Mouse (Mus musculus) intestine, embryonic 16.5 days (tissue): ENCODE data around the gene Trdn. TPM values are rescaled to one million over a fixed set of nuclear protein-coding genes. Genes with fewer than 3 reads are reported as not detected.

Experiments
- ATAC-seq: fragments of 200-750 bp; cut with Nextera tagmentation; 2 replicates; pipeline ENCODE4 v1.8.0; 2017; ENCODE audit warnings: moderate TSS enrichment, moderate library complexity
- H3K27ac ChIP-seq: fragments of 300-500 bp; sonication (generic); 2 replicates; pipeline ENCODE4 v1.5.1; 2014; ENCODE audit warnings: mild to moderate bottlenecking, low read length
- H3K27me3 ChIP-seq: fragments of 300-500 bp; sonication (generic); replicated peaks from 2 replicates; pipeline ENCODE4 v1.6.1; 2014; ENCODE audit warnings: low read length, control low read depth, mixed read lengths; ENCODE audit not compliant: control insufficient read depth, insufficient read depth
- H3K36me3 ChIP-seq: fragments of 300-500 bp; sonication (generic); 2 replicates; pipeline ENCODE4 v1.6.1; 2014; ENCODE audit warnings: low read length, control low read depth; ENCODE audit not compliant: control insufficient read depth, insufficient read depth
- H3K4me1 ChIP-seq: fragments of 300-500 bp; sonication (generic); 2 replicates; pipeline ENCODE4 v1.6.1; 2014; ENCODE audit warnings: low read length, control low read depth, mixed read lengths; ENCODE audit not compliant: control insufficient read depth, insufficient read depth
- H3K4me2 ChIP-seq: fragments of 300-500 bp; sonication (generic); 2 replicates; pipeline ENCODE4 v1.6.1; 2014; ENCODE audit warnings: low read depth, low read length, control low read depth
- H3K4me3 ChIP-seq: fragments of 300-500 bp; sonication (generic); 2 replicates; pipeline ENCODE4 v1.5.1; 2014; ENCODE audit warnings: mild to moderate bottlenecking, low read length
- H3K9ac ChIP-seq: fragments of 300-500 bp; sonication (generic); 2 replicates; pipeline ENCODE4 v1.6.1; 2014; ENCODE audit warnings: low read depth, low read length
- H3K9me3 ChIP-seq: fragments of 300-500 bp; sonication (generic); 2 replicates; pipeline ENCODE4 v1.6.1; 2016; ENCODE audit warnings: low read length, control low read depth; ENCODE audit not compliant: control insufficient read depth
- WGBS: fragments of 180-500 bp; shearing (Covaris S2); extraction: QIAGEN DNeasy Blood & Tissue Kit; methylation state at CpG from one replicate; pipeline ENCODE4 v1.1.7; 2014; 5-methylcytosine and 5-hydroxymethylcytosine counted together
- polyA plus RNA-seq: library from polyadenylated mRNA; unstranded; fragments of >200 nt; fragmentation: Nextera tagmentation; extraction: Ambion mirVana; gene quantifications from 2 replicates; pipeline ENCODE4 v1.2.1, GENCODE M21; 2015

Gene Trdn
- polyA plus RNA-seq = 0.09 TPM in 1 of 2 replicates, not detected in the other

- 89% methylated on average over 1 of the region's 1 CpGs for WGBS
- Histone ChIP-seq H3K9me3 (no peaks in the 10 kb centered on the region), H3K9ac (no peak within 1 kb of the TSS), H3K27ac (no peak within 1 kb of the TSS), H3K4me3 (no peak within 1 kb of the TSS), H3K4me2 (no peak within 1 kb of the TSS), H3K36me3 (no peaks in the 10 kb centered on the region), H3K27me3 (no peaks in the 10 kb centered on the region), H3K4me1 (no peaks in the 10 kb centered on the region)
- ATAC-seq = no peak
These were observed at the start of gene Trdn for GRCm38 (mm10) chr10:33080254-33080653. Trdn (plus strand) TSS chr10:33080554.

- H3K27me3 ChIP-seq = no peaks in the 10 kb centered on the region
- H3K27ac ChIP-seq = no peak overlapping the region
- no peak overlapping the region for H3K4me3 ChIP-seq
- no peak for ATAC-seq
- H3K36me3 ChIP-seq = no peaks in the 10 kb centered on the region
- no peak overlapping the region for H3K9ac ChIP-seq
- no peaks in the 10 kb centered on the region for H3K9me3 ChIP-seq
- no peak overlapping the region for H3K4me2 ChIP-seq
- 73% methylated on average over 1 of the region's 1 CpGs for WGBS
- H3K4me1 ChIP-seq = no peaks in the 10 kb centered on the region
These were observed 19.6 kb upstream of the Trdn start for GRCm38 (mm10) chr10:33060771-33061170.

GRCm38 (mm10) chr10:33065566-33065965, 14.8 kb upstream of the Trdn start:
- ATAC-seq = no peak
- H3K9me3 ChIP-seq = no peaks in the 10 kb centered on the region
- H3K27ac ChIP-seq = no peak overlapping the region
- no peaks in the 10 kb centered on the region for H3K36me3 ChIP-seq
- H3K9ac ChIP-seq = no peak overlapping the region
- H3K4me1 ChIP-seq = no peaks in the 10 kb centered on the region
- H3K27me3 ChIP-seq = no peaks in the 10 kb centered on the region
- WGBS = 80% methylated on average over 1 of the region's 1 CpGs
- no peak overlapping the region for H3K4me2 ChIP-seq
- H3K4me3 ChIP-seq = no peak overlapping the region

- 73% methylated on average over 3 of the region's 3 CpGs for WGBS
- Histone ChIP-seq H3K27ac (no peak overlapping the region), H3K4me1 (no peaks in the 10 kb centered on the region), H3K36me3 (no peaks in the 10 kb centered on the region), H3K27me3 (no peaks in the 10 kb centered on the region), H3K4me3 (no peak overlapping the region), H3K4me2 (no peak overlapping the region), H3K9ac (no peak overlapping the region), H3K9me3 (no peaks in the 10 kb centered on the region)
- no peak for ATAC-seq
These were observed 7.2 kb upstream of the Trdn start for GRCm38 (mm10) chr10:33073126-33073525.

GRCm38 (mm10) chr10:33082151-33082844, 1.9 kb downstream of the Trdn start:
- H3K4me2 ChIP-seq = no peak overlapping the region
- no peaks in the 10 kb centered on the region for H3K9me3 ChIP-seq
- H3K36me3 ChIP-seq = no peaks in the 10 kb centered on the region
- H3K4me1 ChIP-seq = no peaks in the 10 kb centered on the region
- H3K4me3 ChIP-seq = no peak overlapping the region
- ATAC-seq = no peak
- no peaks in the 10 kb centered on the region for H3K27me3 ChIP-seq
- H3K27ac ChIP-seq = no peak overlapping the region
- WGBS = 58% methylated on average over 2 of the region's 2 CpGs
- H3K9ac ChIP-seq = no peak overlapping the region

GRCm38 (mm10) chr10:33082961-33083626, 2.7 kb downstream of the Trdn start:
- no peak overlapping the region for H3K9ac ChIP-seq
- H3K36me3 ChIP-seq = no peaks in the 10 kb centered on the region
- WGBS = 93% methylated on average over 1 of the region's 1 CpGs
- ATAC-seq = no peak
- no peak overlapping the region for H3K4me3 ChIP-seq
- H3K27ac ChIP-seq = no peak overlapping the region
- no peaks in the 10 kb centered on the region for H3K9me3 ChIP-seq
- no peak overlapping the region for H3K4me2 ChIP-seq
- no peaks in the 10 kb centered on the region for H3K4me1 ChIP-seq
- H3K27me3 ChIP-seq = no peaks in the 10 kb centered on the region

- Histone ChIP-seq H3K4me1 (no peaks in the 10 kb centered on the region), H3K4me2 (no peak overlapping the region), H3K9me3 (no peaks in the 10 kb centered on the region), H3K27me3 (no peaks in the 10 kb centered on the region), H3K4me3 (no peak overlapping the region), H3K36me3 (no peaks in the 10 kb centered on the region), H3K9ac (no peak overlapping the region), H3K27ac (no peak overlapping the region)
- WGBS = 78% methylated on average over 5 of the region's 5 CpGs
- ATAC-seq = no peak
These were observed 3.3 kb downstream of the Trdn start for GRCm38 (mm10) chr10:33083627-33084158.

- no peaks in the 10 kb centered on the region for H3K9me3 ChIP-seq
- H3K9ac ChIP-seq = no peak overlapping the region
- ATAC-seq = no peak
- no peaks in the 10 kb centered on the region for H3K4me1 ChIP-seq
- H3K36me3 ChIP-seq = no peaks in the 10 kb centered on the region
- H3K27ac ChIP-seq = no peak overlapping the region
- no peaks in the 10 kb centered on the region for H3K27me3 ChIP-seq
- H3K4me2 ChIP-seq = no peak overlapping the region
- no peak overlapping the region for H3K4me3 ChIP-seq
These were observed 8.0 kb downstream of the Trdn start for GRCm38 (mm10) chr10:33088403-33088802.

GRCm38 (mm10) chr10:33092400-33092799, 12.0 kb downstream of the Trdn start:
- Histone ChIP-seq H3K27me3 (no peaks in the 10 kb centered on the region), H3K36me3 (no peaks in the 10 kb centered on the region), H3K9me3 (no peaks in the 10 kb centered on the region), H3K9ac (no peak overlapping the region), H3K4me1 (no peaks in the 10 kb centered on the region), H3K4me3 (no peak overlapping the region), H3K27ac (no peak overlapping the region), H3K4me2 (no peak overlapping the region)
- ATAC-seq = no peak
- 63% methylated on average over 1 of the region's 1 CpGs for WGBS
